Mouse (Mus musculus): Measurements from ENCODE around the gene Hbb-bh2.

GRCm38 (mm10) chr7:103844525-103845325 lies 4.4 kb upstream of the Hbb-bh2 start:
- TF ChIP-seq MAX (IDR thresholded peaks at IDR 0.05; ENCODE audit: low read depth) = no peak
- no peak for TF ChIP-seq TCF12 (IDR thresholded peaks at IDR 0.05; ENCODE audit: insufficient read depth, poor library complexity, severe bottlenecking)
